Mouse (Mus musculus) hindbrain, embryonic 11.5 days (tissue): ENCODE data around the gene Rab8b. TPM values are rescaled to one million over a fixed set of nuclear protein-coding genes. Genes with fewer than 3 reads are reported as not detected.
"Not testable (repeated sequence)": the region's sequence is repeated elsewhere in the genome, so short reads cannot be mapped to it uniquely, and the experiment has no call there.

Experiments used
- ATAC-seq: fragments of 200-750 bp; cut with Nextera tagmentation; 2 replicates; pipeline ENCODE4 v1.8.0; 2017; ENCODE audit warnings: mild to moderate bottlenecking, moderate TSS enrichment, moderate library complexity; ENCODE audit not compliant: low FRiP score
- DNase-seq: peaks from one replicate; pipeline ENCODE4 v3.0.0-alpha.2; 2015; ENCODE audit warnings: low spot score
- H3K27ac ChIP-seq: fragments of 300-500 bp; sonication (generic); 2 replicates; pipeline ENCODE4 v1.5.1; 2014; ENCODE audit warnings: mild to moderate bottlenecking, low read depth, low read length
- H3K27me3 ChIP-seq: fragments of 300-500 bp; sonication (generic); 2 replicates; pipeline ENCODE4 v1.6.1; 2014; ENCODE audit warnings: mild to moderate bottlenecking, low read length, moderate library complexity, mixed read lengths; ENCODE audit not compliant: control insufficient read depth, insufficient read depth
- H3K36me3 ChIP-seq: fragments of 300-500 bp; sonication (generic); 2 replicates; pipeline ENCODE4 v1.6.1; 2014; ENCODE audit warnings: mild to moderate bottlenecking, low read length, moderate library complexity, mixed read lengths; ENCODE audit not compliant: control insufficient read depth, insufficient read depth
- H3K4me1 ChIP-seq: fragments of 300-500 bp; sonication (generic); replicated peaks from 2 replicates; pipeline ENCODE4 v1.6.1; 2014; ENCODE audit warnings: low read length, mixed read lengths; ENCODE audit not compliant: control insufficient read depth, insufficient read depth
- H3K4me2 ChIP-seq: fragments of 300-500 bp; sonication (generic); replicated peaks from 2 replicates; pipeline ENCODE4 v1.6.1; 2014; ENCODE audit warnings: mild to moderate bottlenecking, low read depth, low read length
- H3K4me3 ChIP-seq: fragments of 300-500 bp; sonication (generic); 2 replicates; pipeline ENCODE4 v1.5.1; 2014; ENCODE audit warnings: low read depth, low read length
- H3K9ac ChIP-seq: fragments of 300-500 bp; sonication (generic); 2 replicates; pipeline ENCODE4 v1.6.1; 2014; ENCODE audit warnings: low read depth, low read length
- H3K9me3 ChIP-seq: fragments of 300-500 bp; sonication (generic); 2 replicates; pipeline ENCODE4 v1.6.1; 2016; ENCODE audit warnings: low read length; ENCODE audit not compliant: control insufficient read depth
- WGBS: fragments of 180-500 bp; shearing (Covaris S2); extraction: QIAGEN DNeasy Blood & Tissue Kit; methylation state at CpG from one replicate; pipeline ENCODE4 v1.1.7; 2014; 5-methylcytosine and 5-hydroxymethylcytosine counted together
- polyA plus RNA-seq: library from polyadenylated mRNA; unstranded; fragments of >200 nt; fragmentation: Nextera tagmentation; extraction: Ambion mirVana; gene quantifications from 2 replicates; pipeline ENCODE4 v1.2.1, GENCODE M21; 2014

Rab8b gene
- polyA plus RNA-seq, 1 experiment from 2014 or later, result 34.3 TPM

GRCm38 (mm10) chr9:66832366-66832908, 87.0 kb downstream of the Rab8b start:
- 63% methylated on average over 4 of the region's 4 CpGs for WGBS

GRCm38 (mm10) chr9:66825990-66826389, 93.5 kb downstream of the Rab8b start:
- no peak overlapping the region for H3K9ac ChIP-seq
- 53% methylated on average over 1 of the region's 1 CpGs for WGBS
- no peak overlapping the region for H3K4me3 ChIP-seq
- no peak for ATAC-seq
- H3K27me3 ChIP-seq, result no peaks in the 10 kb centered on the region
- no peaks in the 10 kb centered on the region for H3K4me1 ChIP-seq
- no peak overlapping the region for H3K27ac ChIP-seq
- H3K9me3 ChIP-seq, result no peaks in the 10 kb centered on the region
- no peaks in the 10 kb centered on the region for H3K36me3 ChIP-seq
- no peak overlapping the region for H3K4me2 ChIP-seq
- peak; percentile 58 for DNase-seq

More at GRCm38 (mm10) chr9:66832366-66832908, 87.0 kb downstream of the Rab8b start:
- no peaks in the 10 kb centered on the region for H3K36me3 ChIP-seq
- peaks cover 5% of the 10 kb centered on the region; the same call in 1 of the 2 replicates for H3K4me1 ChIP-seq
- H3K27ac ChIP-seq, result no peak overlapping the region
- DNase-seq (no peak), ATAC-seq (no peak)
- no peak overlapping the region for H3K9ac ChIP-seq
- no peak overlapping the region for H3K4me2 ChIP-seq
- H3K9me3 ChIP-seq, result no peaks in the 10 kb centered on the region
- no peak overlapping the region for H3K4me3 ChIP-seq
- peaks cover 7% of the 10 kb centered on the region; the same call in 1 of the 2 replicates for H3K27me3 ChIP-seq

GRCm38 (mm10) chr9:66822255-66822654, 97.2 kb downstream of the Rab8b start:
- H3K4me3 ChIP-seq, H3K9ac ChIP-seq, H3K4me2 ChIP-seq, H3K9me3 ChIP-seq, H3K36me3 ChIP-seq, DNase-seq, H3K4me1 ChIP-seq, ATAC-seq, H3K27me3 ChIP-seq, H3K27ac ChIP-seq: not testable (repeated sequence)
- no CpG with 5 or more reads among the region's 5 CpGs for WGBS

GRCm38 (mm10) chr9:66820996-66821395, 98.5 kb downstream of the Rab8b start:
- no peaks in the 10 kb centered on the region for H3K36me3 ChIP-seq
- no peak overlapping the region for H3K4me2 ChIP-seq
- ATAC-seq (no peak), DNase-seq (no peak)
- H3K4me1 ChIP-seq, result no peaks in the 10 kb centered on the region
- no peaks in the 10 kb centered on the region for H3K9me3 ChIP-seq
- no peak overlapping the region for H3K9ac ChIP-seq
- H3K27me3 ChIP-seq, result no peaks in the 10 kb centered on the region
- H3K27ac ChIP-seq, result no peak overlapping the region
- 77% methylated on average over 5 of the region's 5 CpGs for WGBS
- H3K4me3 ChIP-seq, result no peak overlapping the region

- ATAC-seq, result no peak
- Histone ChIP-seq H3K4me2 (no peak overlapping the region), H3K27me3 (no peaks in the 10 kb centered on the region)
These were observed 106.1 kb downstream of the Rab8b start for GRCm38 (mm10) chr9:66813392-66813791.

GRCm38 (mm10) chr9:66805951-66806350, 113.5 kb downstream of the Rab8b start:
- H3K9me3 ChIP-seq, H3K27me3 ChIP-seq, H3K27ac ChIP-seq, H3K4me1 ChIP-seq, ATAC-seq, H3K9ac ChIP-seq, H3K36me3 ChIP-seq, H3K4me2 ChIP-seq: not testable (repeated sequence)
- 1% methylated on average over 26 of the region's 37 CpGs for WGBS
- peak; percentile 62 for DNase-seq
- H3K4me3 ChIP-seq, result peak overlapping the region; percentile 19; the same call in 1 of the 2 replicates

More at GRCm38 (mm10) chr9:66813392-66813791, 106.1 kb downstream of the Rab8b start:
- 13% methylated on average over 2 of the region's 2 CpGs for WGBS
- Histone ChIP-seq H3K4me1 (no peaks in the 10 kb centered on the region), H3K9me3 (no peaks in the 10 kb centered on the region), H3K27ac (no peak overlapping the region), H3K36me3 (no peaks in the 10 kb centered on the region), H3K9ac (no peak overlapping the region), H3K4me3 (no peak overlapping the region)
- no peak for DNase-seq

- Histone ChIP-seq H3K9me3 (no peaks in the 10 kb centered on the region), H3K27me3 (no peaks in the 10 kb centered on the region; the same call in 1 of the 2 replicates), H3K4me3 (no peak overlapping the region), H3K4me2 (no peak overlapping the region), H3K4me1 (no peaks in the 10 kb centered on the region), H3K27ac (no peak overlapping the region), H3K36me3 (no peaks in the 10 kb centered on the region), H3K9ac (no peak overlapping the region)
- no peak for ATAC-seq
- WGBS, result 50% methylated on average over 12 of the region's 12 CpGs
- DNase-seq, result no peak
These were observed 117.5 kb downstream of the Rab8b start for GRCm38 (mm10) chr9:66801947-66802346.

- Histone ChIP-seq H3K9ac (peak within 1 kb of the TSS; percentile 31; the same call in 1 of the 2 replicates), H3K36me3 (no peaks in the 10 kb centered on the region), H3K4me1 (no peaks in the 10 kb centered on the region), H3K27ac (0 out of 2 replicates have a peak within 1 kb of the TSS, but pooled peaks have one; percentile 86), H3K27me3 (no peaks in the 10 kb centered on the region), H3K4me2 (peak within 1 kb of the TSS; percentile 81), H3K4me3 (peak within 1 kb of the TSS; percentile 66), H3K9me3 (no peaks in the 10 kb centered on the region)
- WGBS, result 81% methylated on average over 5 of the region's 5 CpGs
- no peak for ATAC-seq
- DNase-seq, result no peak
These were observed 122.7 kb downstream of the Rab8b start, which contains the start of gene Gm10647 for GRCm38 (mm10) chr9:66796739-66797138. Gm10647 (plus strand) TSS chr9:66797039.
